Mouse (Mus musculus) intestine, embryonic 15.5 days (tissue): ENCODE data around the gene March10. TPM values are rescaled to one million over a fixed set of nuclear protein-coding genes. Genes with fewer than 3 reads are reported as not detected.
A peak's percentile ranks its signal among the peaks of the same experiment; 100 is the strongest.

ENCODE experiments used
- ATAC-seq: fragments of 200-750 bp; cut with Nextera tagmentation; 2 replicates; pipeline ENCODE4 v1.8.0; 2017; ENCODE audit warnings: moderate TSS enrichment, moderate library complexity
- H3K27ac ChIP-seq: fragments of 300-500 bp; sonication (generic); 2 replicates; pipeline ENCODE4 v1.5.1; 2015; ENCODE audit warnings: mild to moderate bottlenecking, inconsistent platforms
- H3K27me3 ChIP-seq: fragments of 300-500 bp; sonication (generic); replicated peaks from 2 replicates; pipeline ENCODE4 v1.6.1; 2015; ENCODE audit warnings: inconsistent platforms
- H3K36me3 ChIP-seq: fragments of 300-500 bp; sonication (generic); 2 replicates; pipeline ENCODE4 v1.6.1; 2015; ENCODE audit warnings: inconsistent platforms
- H3K4me1 ChIP-seq: fragments of 300-500 bp; sonication (generic); replicated peaks from 2 replicates; pipeline ENCODE4 v1.6.1; 2015; ENCODE audit warnings: inconsistent platforms
- H3K4me2 ChIP-seq: fragments of 300-500 bp; sonication (generic); replicated peaks from 2 replicates; pipeline ENCODE4 v1.6.1; 2015; ENCODE audit warnings: mild to moderate bottlenecking, inconsistent platforms
- H3K4me3 ChIP-seq: fragments of 300-500 bp; sonication (generic); replicated peaks from 2 replicates; pipeline ENCODE4 v1.5.1; 2015; ENCODE audit warnings: inconsistent platforms
- H3K9ac ChIP-seq: fragments of 300-500 bp; sonication (generic); 2 replicates; pipeline ENCODE4 v1.6.1; 2015; ENCODE audit warnings: inconsistent platforms
- H3K9me3 ChIP-seq: fragments of 300-500 bp; sonication (generic); 2 replicates; pipeline ENCODE4 v1.6.1; 2016; ENCODE audit warnings: inconsistent platforms
- WGBS: fragments of 180-500 bp; shearing (Covaris S2); methylation state at CpG from one replicate; pipeline ENCODE4 v1.1.7; 2015; 5-methylcytosine and 5-hydroxymethylcytosine counted together
- polyA plus RNA-seq: library from polyadenylated mRNA; unstranded; fragments of >200 nt; fragmentation: Nextera tagmentation; extraction: Ambion mirVana; gene quantifications from 2 replicates; pipeline ENCODE4 v1.2.1, GENCODE M21; 2015

The March10 gene
- polyA plus RNA-seq = not detected in 2 replicates

DNA sequence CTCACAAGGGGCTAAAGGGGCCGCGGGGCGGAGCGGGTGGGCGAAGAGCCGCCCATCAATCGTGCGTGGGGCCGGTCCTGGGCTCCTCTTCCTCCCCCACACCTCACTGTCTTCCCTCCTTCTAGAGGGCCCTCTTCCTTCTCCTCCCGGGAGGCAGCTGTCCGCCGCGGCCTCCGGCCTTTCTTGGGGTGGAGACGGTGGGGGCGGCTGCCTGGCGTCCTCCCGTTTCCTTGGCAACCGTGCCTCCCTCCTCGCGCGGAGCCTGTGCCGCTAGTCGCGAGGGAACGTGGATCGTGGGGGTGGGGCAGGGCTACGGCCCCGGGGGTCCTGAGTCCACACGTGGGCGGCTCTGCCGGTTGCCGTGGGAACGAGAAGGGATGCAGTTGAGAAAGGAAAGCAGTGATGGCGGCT lies at the start of gene March10:
March10 (minus strand) TSS at position 239 of the 411 bp plus-strand sequence.
- 5% methylated on average over 35 of the region's 35 CpGs for WGBS
- H3K36me3 ChIP-seq = no peaks in the 10 kb centered on the region
- ATAC-seq = peak; percentile 26
- H3K4me1 ChIP-seq = peaks cover 8% of the 10 kb centered on the region; the same call in 1 of the 2 replicates
- no peaks in the 10 kb centered on the region for H3K27me3 ChIP-seq
- H3K27ac ChIP-seq = no peak within 1 kb of the TSS
- peak within 1 kb of the TSS; percentile 46 for H3K4me3 ChIP-seq
- H3K9me3 ChIP-seq = no peaks in the 10 kb centered on the region
- H3K9ac ChIP-seq = peak within 1 kb of the TSS; percentile 42
- peak within 1 kb of the TSS; percentile 86 for H3K4me2 ChIP-seq

DNA sequence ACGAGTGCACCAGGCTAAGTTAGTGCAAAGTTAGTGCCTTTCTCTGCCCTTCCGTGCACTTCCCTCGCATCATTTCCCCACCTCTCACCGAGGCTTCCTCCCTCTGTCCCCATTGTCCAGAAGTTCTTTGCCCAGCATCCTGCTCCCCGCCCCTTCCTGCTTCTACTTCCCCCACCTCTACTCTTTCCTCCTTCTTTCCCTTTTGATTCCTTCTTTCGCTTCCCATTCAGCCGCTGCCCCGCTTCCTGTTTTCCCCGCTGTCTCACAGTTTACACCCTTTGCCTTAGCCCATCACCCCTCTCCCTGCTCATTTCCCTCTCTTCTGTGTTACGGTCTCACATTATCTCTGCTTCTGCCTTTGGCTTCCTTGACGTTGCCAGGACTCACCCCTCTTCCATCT lies 49.8 kb upstream of the March10 start:
- Histone ChIP-seq H3K27ac (no peak overlapping the region), H3K4me2 (no peak overlapping the region)

DNA sequence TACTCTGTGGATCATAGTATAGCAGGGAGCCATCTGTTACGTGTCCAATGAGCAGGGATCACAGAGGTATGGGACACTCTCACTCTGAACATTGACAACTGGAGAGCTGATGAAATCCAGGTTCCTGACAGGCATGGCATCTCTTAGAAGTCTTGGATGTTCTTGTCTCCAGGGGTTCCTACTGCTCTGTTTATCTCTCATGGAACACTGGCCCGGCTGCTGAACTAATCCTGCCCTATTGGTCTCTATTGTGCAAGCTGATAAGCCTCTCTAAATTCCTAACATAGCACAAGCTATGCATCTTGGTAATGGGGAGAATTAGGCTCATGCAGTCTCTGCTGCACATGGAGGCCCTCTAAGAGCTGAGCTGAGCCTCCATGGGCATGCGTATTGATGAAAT lies 48.5 kb upstream of the March10 start:
- no peak for ATAC-seq

More for the DNA sequence above, 49.8 kb upstream of the March10 start:
- 73% methylated on average over 11 of the region's 11 CpGs for WGBS
- Histone ChIP-seq H3K9me3 (no peaks in the 10 kb centered on the region), H3K36me3 (no peaks in the 10 kb centered on the region), H3K27me3 (no peaks in the 10 kb centered on the region), H3K4me1 (peaks cover 6% of the 10 kb centered on the region; the same call in 1 of the 2 replicates), H3K4me3 (no peak overlapping the region), H3K9ac (no peak overlapping the region)
- ATAC-seq = no peak

DNA sequence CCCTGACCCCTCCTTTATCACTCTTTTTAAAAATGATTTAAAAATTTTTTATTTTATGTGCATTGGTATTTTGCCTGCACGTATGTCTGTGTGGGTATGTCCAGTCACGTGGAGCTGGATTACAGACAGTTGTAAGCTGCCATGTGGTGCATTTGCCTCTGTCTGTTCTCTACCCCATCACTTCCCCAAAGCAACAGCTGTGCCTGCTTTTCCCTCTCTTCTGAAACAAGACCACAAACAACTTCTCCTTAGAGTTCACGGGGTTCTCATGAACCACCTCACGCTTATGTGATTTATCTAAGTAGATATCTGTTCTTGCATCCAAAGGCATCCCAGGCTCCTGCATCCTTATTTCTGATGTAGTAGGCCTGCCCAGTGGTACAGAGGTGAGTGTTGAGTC lies 45.8 kb upstream of the March10 start:
- no peak for ATAC-seq
- Histone ChIP-seq H3K27me3 (no peaks in the 10 kb centered on the region), H3K4me1 (peaks cover 4% of the 10 kb centered on the region; the same call in 1 of the 2 replicates), H3K36me3 (no peaks in the 10 kb centered on the region), H3K9me3 (no peaks in the 10 kb centered on the region), H3K4me3 (no peak overlapping the region), H3K4me2 (no peak overlapping the region), H3K27ac (no peak overlapping the region), H3K9ac (no peak overlapping the region)
- 66% methylated on average over 4 of the region's 4 CpGs for WGBS

More for the DNA sequence above, 48.5 kb upstream of the March10 start:
- Histone ChIP-seq H3K4me1 (peaks cover 4% of the 10 kb centered on the region; the same call in 1 of the 2 replicates), H3K4me2 (no peak overlapping the region), H3K9me3 (no peaks in the 10 kb centered on the region), H3K4me3 (no peak overlapping the region), H3K9ac (no peak overlapping the region), H3K27ac (no peak overlapping the region), H3K27me3 (no peaks in the 10 kb centered on the region), H3K36me3 (no peaks in the 10 kb centered on the region)
- 50% methylated on average over 3 of the region's 3 CpGs for WGBS

DNA sequence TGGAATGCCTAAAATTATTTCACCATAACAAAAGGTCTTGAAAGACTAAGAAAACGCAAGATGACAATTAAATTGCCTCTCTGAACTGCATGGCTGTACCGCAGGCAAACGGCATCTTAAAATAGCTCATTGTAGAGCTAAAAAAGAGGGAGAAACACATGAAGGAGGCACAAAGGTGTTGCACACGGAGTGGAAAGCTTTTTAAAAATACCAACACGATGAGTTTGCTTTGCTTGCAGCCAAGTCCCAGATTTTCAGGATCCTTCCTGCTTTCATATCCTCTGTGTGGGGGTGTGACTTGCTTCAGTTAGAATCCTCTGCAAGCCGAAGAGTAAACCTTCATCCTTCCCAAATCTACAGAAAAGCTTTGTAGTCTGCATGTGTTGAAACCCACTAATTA lies 41.0 kb upstream of the March10 start:
- Histone ChIP-seq H3K9me3 (no peaks in the 10 kb centered on the region), H3K36me3 (no peaks in the 10 kb centered on the region), H3K4me2 (no peak overlapping the region), H3K4me3 (no peak overlapping the region), H3K27me3 (no peaks in the 10 kb centered on the region), H3K27ac (no peak overlapping the region), H3K9ac (no peak overlapping the region), H3K4me1 (peaks cover 9% of the 10 kb centered on the region)
- no peak for ATAC-seq
- WGBS = 75% methylated on average over 6 of the region's 6 CpGs

DNA sequence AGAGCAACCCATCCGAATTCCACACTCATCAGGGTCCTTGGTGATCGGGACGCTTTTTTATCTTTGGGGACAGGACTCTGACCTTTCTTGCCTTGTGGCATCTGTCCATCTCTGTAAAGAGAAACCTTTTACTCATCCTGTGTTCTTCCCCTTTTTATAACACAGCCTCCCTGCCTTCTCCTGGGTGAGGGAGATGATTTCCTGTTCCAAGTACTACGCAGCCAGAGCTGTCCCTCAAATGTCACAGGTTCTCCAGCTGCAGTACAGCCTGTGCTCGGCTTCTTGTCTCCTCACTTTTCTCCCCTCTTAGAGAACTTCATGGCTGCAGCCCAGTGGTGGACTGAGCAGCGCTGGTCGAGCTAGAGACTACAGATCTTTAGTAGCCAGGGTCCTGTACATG lies 40.1 kb upstream of the March10 start:
- Histone ChIP-seq H3K36me3 (no peaks in the 10 kb centered on the region), H3K9me3 (no peaks in the 10 kb centered on the region), H3K4me3 (no peak overlapping the region), H3K27me3 (no peaks in the 10 kb centered on the region), H3K4me2 (no peak overlapping the region), H3K27ac (no peak overlapping the region), H3K9ac (no peak overlapping the region), H3K4me1 (peaks cover 9% of the 10 kb centered on the region)
- ATAC-seq = no peak
- 60% methylated on average over 7 of the region's 7 CpGs for WGBS

DNA sequence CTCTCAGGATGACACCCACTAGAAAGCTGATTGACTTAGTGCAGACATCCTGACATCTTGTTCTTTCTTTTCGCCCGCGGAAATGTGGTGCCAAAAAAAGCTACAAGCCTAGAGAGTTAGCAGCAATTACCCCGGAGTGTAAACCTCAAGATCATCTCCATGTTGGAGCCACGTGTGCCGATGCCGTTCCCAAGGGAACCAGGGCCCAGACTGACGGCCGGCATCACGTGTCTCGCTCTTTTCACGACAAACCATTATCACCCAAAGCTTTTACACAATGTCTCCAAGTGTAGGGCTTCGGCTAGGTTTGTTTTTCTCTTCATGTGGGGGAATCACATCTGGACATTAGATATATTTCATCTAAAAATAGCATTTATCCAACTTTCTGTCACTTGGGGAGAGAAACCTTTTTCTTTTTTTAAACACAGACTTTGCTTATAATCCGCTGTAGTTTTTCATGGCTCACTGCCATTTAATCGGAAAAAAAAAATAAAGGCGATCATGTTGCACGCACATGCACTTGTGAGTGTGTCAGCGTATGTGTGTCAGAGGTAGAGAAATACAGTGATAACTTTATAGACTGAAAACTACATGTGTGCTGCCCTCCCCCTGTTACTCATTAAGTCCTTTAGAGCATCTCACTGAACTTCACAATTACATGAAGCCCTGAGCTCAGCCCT lies 39.2 kb upstream of the March10 start:
- no peaks in the 10 kb centered on the region for H3K36me3 ChIP-seq
- no peaks in the 10 kb centered on the region for H3K27me3 ChIP-seq
- no peaks in the 10 kb centered on the region for H3K9me3 ChIP-seq
- no peak overlapping the region for H3K4me2 ChIP-seq
- H3K4me3 ChIP-seq = no peak overlapping the region
- H3K27ac ChIP-seq = no peak overlapping the region
- 63% methylated on average over 18 of the region's 18 CpGs for WGBS
- H3K9ac ChIP-seq = no peak overlapping the region
- ATAC-seq = no peak
- peaks cover 9% of the 10 kb centered on the region for H3K4me1 ChIP-seq

DNA sequence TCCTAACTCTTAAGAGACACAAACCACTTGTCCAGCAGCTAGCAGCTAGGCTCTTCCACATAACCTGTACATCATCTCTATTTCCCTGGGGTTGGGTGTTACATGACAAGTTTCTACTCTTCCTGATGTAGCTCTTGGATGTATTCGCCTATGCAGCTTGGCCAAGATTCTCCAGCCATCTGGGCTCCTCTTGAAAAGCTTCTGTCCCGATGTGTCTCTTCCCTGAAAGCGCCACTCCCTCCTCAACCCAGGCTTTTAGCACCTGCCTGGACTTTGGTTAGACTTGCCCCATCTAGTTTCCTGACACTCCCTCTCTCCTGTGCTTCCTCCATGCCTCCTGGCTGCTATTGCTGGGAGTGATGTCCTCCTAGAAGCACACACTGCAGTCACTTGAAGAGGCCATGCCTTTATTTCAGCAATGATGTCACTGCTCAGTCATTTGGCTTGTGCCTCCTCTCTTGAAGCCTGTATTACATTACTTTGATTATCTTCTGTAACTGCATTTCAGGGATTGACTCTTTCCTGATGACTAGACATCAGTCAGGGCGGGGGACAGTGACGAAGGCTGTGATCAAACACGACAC lies 38.3 kb upstream of the March10 start:
- Histone ChIP-seq H3K36me3 (no peaks in the 10 kb centered on the region), H3K4me3 (no peak overlapping the region), H3K9me3 (no peaks in the 10 kb centered on the region), H3K27me3 (no peaks in the 10 kb centered on the region), H3K4me1 (peaks cover 9% of the 10 kb centered on the region), H3K4me2 (no peak overlapping the region), H3K9ac (no peak overlapping the region), H3K27ac (0 out of 2 replicates have a peak overlapping the region, but pooled peaks have one; percentile 6)
- peak; percentile 95 for ATAC-seq
- 72% methylated on average over 6 of the region's 6 CpGs for WGBS

DNA sequence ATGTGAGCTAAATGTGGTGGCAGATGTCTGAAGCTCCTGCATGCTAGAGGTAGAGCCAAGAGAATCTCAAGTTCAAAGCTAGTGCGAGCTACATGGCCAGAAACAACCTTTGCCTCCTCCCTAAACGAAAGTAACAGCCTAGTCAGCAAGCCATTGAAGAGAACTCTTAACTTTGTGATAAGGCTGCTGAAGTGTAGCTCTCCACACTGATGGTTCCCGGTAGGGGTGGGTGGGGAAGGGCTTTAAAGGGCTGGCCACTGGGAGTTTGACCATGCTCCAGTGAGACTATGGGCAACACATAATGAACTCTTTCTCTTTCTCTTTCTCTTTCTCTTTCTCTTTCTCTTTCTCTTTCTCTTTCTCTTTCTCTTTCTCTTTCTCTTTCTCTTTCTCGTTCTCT lies 35.9 kb upstream of the March10 start:
- H3K9ac ChIP-seq = no peak overlapping the region
- WGBS = 82% methylated on average over 4 of the region's 4 CpGs
- ATAC-seq = no peak
- no peaks in the 10 kb centered on the region for H3K36me3 ChIP-seq
- H3K9me3 ChIP-seq = no peaks in the 10 kb centered on the region
- peaks cover 9% of the 10 kb centered on the region for H3K4me1 ChIP-seq
- H3K27ac ChIP-seq = no peak overlapping the region
- no peak overlapping the region for H3K4me2 ChIP-seq
- H3K27me3 ChIP-seq = no peaks in the 10 kb centered on the region
- H3K4me3 ChIP-seq = no peak overlapping the region

DNA sequence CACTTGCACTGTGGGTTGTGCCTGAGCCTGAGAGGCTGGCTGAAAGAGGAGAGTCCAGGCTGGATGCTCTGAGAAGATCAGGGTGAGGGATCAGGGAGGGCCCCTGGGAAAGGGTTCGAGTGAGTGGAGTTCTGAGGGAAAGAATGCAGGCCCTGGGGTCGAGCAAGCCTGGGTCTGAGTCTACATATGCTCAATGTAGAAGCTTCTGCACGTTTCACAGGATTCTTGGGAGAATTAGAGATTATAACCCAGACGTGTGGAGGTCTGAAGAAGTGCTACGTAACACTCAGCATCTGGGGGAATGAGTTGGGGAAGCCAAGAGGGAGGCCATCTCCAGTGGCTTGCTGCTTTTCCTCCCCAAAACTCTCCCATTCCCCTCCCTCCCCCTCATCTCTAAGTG lies 34.4 kb upstream of the March10 start:
- no peaks in the 10 kb centered on the region for H3K36me3 ChIP-seq
- no peak for ATAC-seq
- WGBS = 70% methylated on average over 5 of the region's 5 CpGs

DNA sequence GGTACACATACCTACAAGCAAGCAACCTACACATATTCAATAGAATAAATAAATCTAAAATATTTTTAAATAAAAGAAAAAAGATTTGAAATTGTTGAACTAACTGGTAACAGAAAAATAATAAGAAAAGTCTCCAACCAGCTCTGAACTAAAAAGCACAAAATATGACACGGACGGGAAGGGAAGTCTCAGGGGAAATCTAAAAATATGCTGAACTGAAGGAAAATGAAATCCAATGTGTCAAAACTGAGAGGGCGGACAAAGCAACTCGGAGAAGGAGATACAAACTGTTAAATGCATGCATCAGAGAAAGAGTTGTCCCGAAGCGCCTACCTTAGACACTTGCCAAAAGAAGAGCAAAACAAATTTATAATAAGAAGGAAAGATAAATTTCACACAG lies 28.9 kb upstream of the March10 start:
- H3K4me1 ChIP-seq = no peaks in the 10 kb centered on the region
- H3K27ac ChIP-seq = no peak overlapping the region
- ATAC-seq = no peak
- H3K9me3 ChIP-seq = no peaks in the 10 kb centered on the region
- no peak overlapping the region for H3K4me3 ChIP-seq
- WGBS = 81% methylated on average over 6 of the region's 6 CpGs
- no peak overlapping the region for H3K4me2 ChIP-seq
- no peaks in the 10 kb centered on the region for H3K36me3 ChIP-seq
- H3K27me3 ChIP-seq = no peaks in the 10 kb centered on the region
- H3K9ac ChIP-seq = no peak overlapping the region

More for the DNA sequence above, 34.4 kb upstream of the March10 start:
- Histone ChIP-seq H3K4me1 (peaks cover 9% of the 10 kb centered on the region), H3K4me3 (no peak overlapping the region), H3K4me2 (no peak overlapping the region), H3K27me3 (no peaks in the 10 kb centered on the region), H3K27ac (no peak overlapping the region), H3K9ac (no peak overlapping the region), H3K9me3 (no peaks in the 10 kb centered on the region)

DNA sequence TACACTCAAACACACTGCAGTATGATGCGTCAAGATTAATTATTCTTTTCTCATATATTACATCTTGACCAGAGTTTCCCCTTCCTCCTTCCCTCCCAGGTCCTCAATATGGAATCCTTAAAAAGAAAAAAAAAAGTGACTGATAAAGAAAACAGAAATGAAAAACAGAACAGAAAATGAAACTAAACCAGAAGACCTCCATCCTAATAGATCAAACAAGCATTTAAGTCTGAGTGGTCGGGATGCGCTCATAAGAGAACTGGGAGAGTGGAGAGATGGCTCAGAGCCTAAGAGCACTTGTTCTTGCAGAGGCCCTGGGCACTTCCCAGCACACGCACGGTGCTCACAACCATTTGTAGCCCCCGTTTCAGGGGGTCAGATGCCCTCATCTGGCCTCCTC lies 28.5 kb upstream of the March10 start:
- Histone ChIP-seq H3K27me3 (no peaks in the 10 kb centered on the region), H3K9me3 (no peaks in the 10 kb centered on the region), H3K4me1 (no peaks in the 10 kb centered on the region), H3K4me2 (no peak overlapping the region), H3K36me3 (no peaks in the 10 kb centered on the region), H3K27ac (no peak overlapping the region), H3K4me3 (no peak overlapping the region), H3K9ac (no peak overlapping the region)
- no peak for ATAC-seq
- 78% methylated on average over 6 of the region's 6 CpGs for WGBS

DNA sequence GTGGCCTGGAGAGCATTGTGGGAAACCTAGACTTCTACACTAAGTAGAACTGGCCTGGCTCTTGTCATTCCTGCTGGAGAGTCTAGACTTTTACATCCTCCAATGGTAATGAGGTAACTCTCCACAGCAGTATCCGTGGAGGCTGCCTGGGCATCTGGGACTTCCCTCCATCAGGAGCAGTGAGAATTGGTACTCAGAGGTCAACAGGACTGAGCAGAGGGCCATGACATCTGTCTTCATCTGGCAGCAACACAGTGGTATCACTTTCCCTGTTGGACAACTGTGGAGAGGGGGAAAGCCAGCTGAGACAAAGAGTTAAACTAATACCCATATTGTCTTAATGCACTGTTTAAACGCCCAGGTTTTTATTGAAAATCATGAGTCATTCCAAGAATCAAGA lies 26.2 kb upstream of the March10 start:
- Histone ChIP-seq H3K27ac (no peak overlapping the region), H3K4me3 (no peak overlapping the region), H3K4me2 (no peak overlapping the region), H3K4me1 (no peaks in the 10 kb centered on the region), H3K27me3 (no peaks in the 10 kb centered on the region), H3K9ac (no peak overlapping the region), H3K9me3 (no peaks in the 10 kb centered on the region), H3K36me3 (no peaks in the 10 kb centered on the region)
- no peak for ATAC-seq
- WGBS = 54% methylated on average over 2 of the region's 2 CpGs
